Mouse (Mus musculus) thymus, adult 2 months (tissue): ENCODE measurements around the gene Ptcd2. TPM values are rescaled to one million over a fixed set of nuclear protein-coding genes. Genes with fewer than 3 reads are reported as not detected.

ENCODE experiments used
- DNase-seq: peaks from one replicate; pipeline ENCODE4 v3.0.0; 2021
- H3K27ac ChIP-seq: fragments of 200-500 bp; 2 replicates; pipeline ENCODE4 v1.5.1; 2012; ENCODE audit warnings: low read length, control low read depth; ENCODE audit not compliant: control insufficient read depth, insufficient read depth
- H3K27me3 ChIP-seq: fragments of 200-500 bp; 2 replicates; pipeline ENCODE4 v1.6.1; 2012; ENCODE audit warnings: mild to moderate bottlenecking, low read length, moderate library complexity, mixed read lengths; ENCODE audit not compliant: control insufficient read depth, insufficient read depth
- H3K36me3 ChIP-seq: fragments of 200-500 bp; 2 replicates; pipeline ENCODE4 v1.6.1; 2012; ENCODE audit warnings: mild to moderate bottlenecking, low read length, moderate library complexity; ENCODE audit not compliant: control insufficient read depth, insufficient read depth
- H3K4me1 ChIP-seq: fragments of 200-500 bp; replicated peaks from 2 replicates; pipeline ENCODE4 v1.6.1; 2012; ENCODE audit warnings: low read length; ENCODE audit not compliant: control insufficient read depth, insufficient read depth
- H3K4me3 ChIP-seq: fragments of 200-500 bp; 2 replicates; pipeline ENCODE4 v1.5.1; 2012; ENCODE audit warnings: mild to moderate bottlenecking, low read length, control low read depth, moderate library complexity; ENCODE audit not compliant: control insufficient read depth, insufficient read depth
- CTCF ChIP-seq: fragments of 200-500 bp; IDR thresholded peaks from 2 replicates; pipeline ENCODE4 v1.5.1; 2012; ENCODE audit warnings: mild to moderate bottlenecking, control low read depth, low read length, moderate library complexity, borderline replicate concordance; ENCODE audit not compliant: control insufficient read depth, poor library complexity, insufficient read depth; ENCODE audit errors: extremely low read depth
- POLR2A ChIP-seq: fragments of 200-500 bp; IDR thresholded peaks from 2 replicates; pipeline ENCODE4 v1.6.1; 2012; ENCODE audit warnings: mild to moderate bottlenecking, low read length, control low read depth, moderate library complexity; ENCODE audit not compliant: control insufficient read depth, poor library complexity, insufficient read depth; ENCODE audit errors: extremely low read depth
- WGBS: fragments of 180-500 bp; shearing (Covaris S2); methylation state at CpG from one replicate; pipeline ENCODE4 v1.1.7; 2018; 5-methylcytosine and 5-hydroxymethylcytosine counted together
- polyA plus RNA-seq: library from polyadenylated mRNA; depleted of rRNA; stranded (reverse); fragments of >200 nt; gene quantifications from 2 replicates; pipeline ENCODE4 v1.2.3, GENCODE M21; 2012

Ptcd2 gene
- polyA plus RNA-seq, 1 experiment: 20.6 TPM

GRCm38 (mm10) chr13:99356428-99357265 lies 12.1 kb upstream of the Ptcd2 start:
- Histone ChIP-seq H3K4me1 (no peaks in the 10 kb centered on the region), H3K4me3 (no peak overlapping the region), H3K36me3 (no peaks in the 10 kb centered on the region), H3K27me3 (no peaks in the 10 kb centered on the region), H3K27ac (no peak overlapping the region)
- no peak for TF ChIP-seq POLR2A
- no peak for TF ChIP-seq CTCF
- 87% methylated on average over 9 of the region's 9 CpGs for WGBS
- DNase-seq: no peak

- no peak for TF ChIP-seq CTCF
- no peak overlapping the region for H3K4me3 ChIP-seq
- no peaks in the 10 kb centered on the region for H3K36me3 ChIP-seq
- H3K27me3 ChIP-seq: no peaks in the 10 kb centered on the region
- no peak overlapping the region for H3K27ac ChIP-seq
- 96% methylated on average over 7 of the region's 7 CpGs for WGBS
- H3K4me1 ChIP-seq: no peaks in the 10 kb centered on the region
- no peak for DNase-seq
These were observed 11.4 kb upstream of the Ptcd2 start for GRCm38 (mm10) chr13:99355861-99356260.

- no peak overlapping the region for H3K27ac ChIP-seq
- DNase-seq: no peak
- no peaks in the 10 kb centered on the region for H3K36me3 ChIP-seq
- H3K4me3 ChIP-seq: no peak overlapping the region
- H3K4me1 ChIP-seq: no peaks in the 10 kb centered on the region
- TF ChIP-seq POLR2A (no peak), CTCF (no peak)
- H3K27me3 ChIP-seq: no peaks in the 10 kb centered on the region
- WGBS: 97% methylated on average over 6 of the region's 6 CpGs
These were observed 10.6 kb upstream of the Ptcd2 start for GRCm38 (mm10) chr13:99355072-99355471.

- Histone ChIP-seq H3K27ac (no peak overlapping the region), H3K4me1 (no peaks in the 10 kb centered on the region), H3K4me3 (peak overlapping the region; percentile 15; the same call in 1 of the 2 replicates), H3K36me3 (no peaks in the 10 kb centered on the region), H3K27me3 (no peaks in the 10 kb centered on the region)
- WGBS: 28% methylated on average over 7 of the region's 7 CpGs
- DNase-seq: no peak
- TF ChIP-seq POLR2A (no peak), CTCF (no peak)
These were observed 9.0 kb upstream of the Ptcd2 start for GRCm38 (mm10) chr13:99353490-99353851.

GRCm38 (mm10) chr13:99352758-99353489 lies 8.4 kb upstream of the Ptcd2 start:
- TF ChIP-seq CTCF: peak; percentile 96
- peak; percentile 60 for TF ChIP-seq POLR2A
- peak; percentile 89 for DNase-seq
- H3K4me1 ChIP-seq: no peaks in the 10 kb centered on the region
- no peaks in the 10 kb centered on the region for H3K27me3 ChIP-seq
- no peak overlapping the region for H3K27ac ChIP-seq
- H3K36me3 ChIP-seq: no peaks in the 10 kb centered on the region
- H3K4me3 ChIP-seq: peak overlapping the region; percentile 15; the same call in 1 of the 2 replicates
- 14% methylated on average over 28 of the region's 28 CpGs for WGBS

- Histone ChIP-seq H3K27ac (no peak overlapping the region), H3K4me1 (no peaks in the 10 kb centered on the region), H3K27me3 (no peaks in the 10 kb centered on the region), H3K36me3 (no peaks in the 10 kb centered on the region), H3K4me3 (no peak overlapping the region)
- 95% methylated on average over 3 of the region's 3 CpGs for WGBS
- DNase-seq: no peak
- TF ChIP-seq POLR2A (no peak), CTCF (no peak)
These were observed 7.1 kb upstream of the Ptcd2 start for GRCm38 (mm10) chr13:99351596-99351995.

GRCm38 (mm10) chr13:99351186-99351585 lies 6.7 kb upstream of the Ptcd2 start:
- Histone ChIP-seq H3K4me3 (no peak overlapping the region), H3K4me1 (no peaks in the 10 kb centered on the region), H3K36me3 (no peaks in the 10 kb centered on the region), H3K27ac (no peak overlapping the region), H3K27me3 (no peaks in the 10 kb centered on the region)
- WGBS: 84% methylated on average over 8 of the region's 8 CpGs
- DNase-seq: no peak
- TF ChIP-seq POLR2A (no peak), CTCF (no peak)
